Mouse (Mus musculus): ENCODE measurements around the gene Platr17. TPM values are rescaled to one million over a fixed set of nuclear protein-coding genes. Genes with fewer than 3 reads are reported as not detected.
"Not testable (repeated sequence)": the region's sequence is repeated elsewhere in the genome, so short reads cannot be mapped to it uniquely, and the experiment has no call there.

Platr17 gene
- polyA plus RNA-seq, 1 experiment from 2014 or later = 0.41 TPM

GRCm38 (mm10) chr17:33897114-33897794, 7.7 kb upstream of the Platr17 start:
- Histone ChIP-seq H3K4me1 (ENCODE audit: insufficient read depth) (peaks cover 21% of the 10 kb centered on the region), H3K9ac (replicated peaks) (no peak overlapping the region), H3K9me3 (ENCODE audit: low read length) (no peaks in the 10 kb centered on the region), H3K27ac (ENCODE audit: low read depth) (no peak overlapping the region), H3K4me3 (ENCODE audit: low read depth, low read length) (no peak overlapping the region), H3K36me3 (replicated peaks; ENCODE audit: insufficient read depth, low read length) (no peaks in the 10 kb centered on the region), H3K27me3 (ENCODE audit: insufficient read depth, low read length) (no peaks in the 10 kb centered on the region), H3K4me2 (ENCODE audit: low read depth, low read length) (no peak overlapping the region)
- ATAC-seq (peak; percentile 63), DNase-seq (peak; percentile 77)
- TF ChIP-seq EP300 (IDR thresholded peaks at IDR 0.05; ENCODE audit: low read depth) = no peak
- peak; percentile 85 for TF ChIP-seq CTCF (IDR thresholded peaks at IDR 0.05; ENCODE audit: low read depth)
- 23% methylated on average over 6 of the region's 6 CpGs for WGBS (ENCODE audit: insufficient replicate concordance)

- H3K4me2 ChIP-seq (ENCODE audit: low read depth, low read length); ATAC-seq: not testable (repeated sequence)
Observed at GRCm38 (mm10) chr17:33898193-33898592, 6.7 kb upstream of the Platr17 start.

GRCm38 (mm10) chr17:33899642-33900041, 5.3 kb upstream of the Platr17 start:
- H3K27ac ChIP-seq (ENCODE audit: low read depth) = peak overlapping the region; percentile 64
- H3K9me3 ChIP-seq (ENCODE audit: low read length) = no peaks in the 10 kb centered on the region
- peaks cover 29% of the 10 kb centered on the region for H3K4me1 ChIP-seq (ENCODE audit: insufficient read depth)
- H3K36me3 ChIP-seq (replicated peaks; ENCODE audit: insufficient read depth, low read length) = no peaks in the 10 kb centered on the region
- ATAC-seq (peak; percentile 62), DNase-seq (no peak)
- TF ChIP-seq EP300 (IDR thresholded peaks at IDR 0.05; ENCODE audit: low read depth) (peak; percentile 43; the same call in 1 of the 2 replicates), CTCF (IDR thresholded peaks at IDR 0.05; ENCODE audit: low read depth) (no peak)
- H3K4me3 ChIP-seq (ENCODE audit: low read depth, low read length) = no peak overlapping the region
- H3K27me3 ChIP-seq (ENCODE audit: insufficient read depth, low read length) = no peaks in the 10 kb centered on the region
- H3K9ac ChIP-seq (replicated peaks) = no peak overlapping the region
- 32% methylated on average over 4 of the region's 4 CpGs for WGBS (ENCODE audit: insufficient replicate concordance)
- H3K4me2 ChIP-seq (ENCODE audit: low read depth, low read length) = no peak overlapping the region

More at GRCm38 (mm10) chr17:33898193-33898592, 6.7 kb upstream of the Platr17 start:
- H3K9me3 ChIP-seq (ENCODE audit: low read length); H3K36me3 ChIP-seq (replicated peaks; ENCODE audit: insufficient read depth, low read length); DNase-seq; H3K4me3 ChIP-seq (ENCODE audit: low read depth, low read length); H3K27me3 ChIP-seq (ENCODE audit: insufficient read depth, low read length): not testable (repeated sequence)
- H3K27ac ChIP-seq (ENCODE audit: low read depth) = 0 out of 2 replicates have a peak overlapping the region, but pooled peaks have one; percentile 39
- WGBS (ENCODE audit: insufficient replicate concordance) = 78% methylated on average over 4 of the region's 4 CpGs
- H3K9ac ChIP-seq (replicated peaks) = 0 out of 2 replicates have a peak overlapping the region, but pooled peaks have one; percentile 13
- H3K4me1 ChIP-seq (ENCODE audit: insufficient read depth) = peaks cover 24% of the 10 kb centered on the region

- Histone ChIP-seq H3K4me2 (ENCODE audit: low read depth, low read length) (0 out of 2 replicates have a peak overlapping the region, but pooled peaks have one; percentile 10), H3K9ac (replicated peaks) (no peak overlapping the region), H3K27me3 (ENCODE audit: insufficient read depth, low read length) (no peaks in the 10 kb centered on the region), H3K27ac (ENCODE audit: low read depth) (peak overlapping the region; percentile 64), H3K4me3 (ENCODE audit: low read depth, low read length) (no peak overlapping the region), H3K36me3 (replicated peaks; ENCODE audit: insufficient read depth, low read length) (no peaks in the 10 kb centered on the region), H3K9me3 (ENCODE audit: low read length) (no peaks in the 10 kb centered on the region), H3K4me1 (ENCODE audit: insufficient read depth) (peaks cover 29% of the 10 kb centered on the region)
- DNase-seq = no peak
- ATAC-seq = no peak
- 62% methylated on average over 7 of the region's 7 CpGs for WGBS (ENCODE audit: insufficient replicate concordance)
- TF ChIP-seq EP300 (IDR thresholded peaks at IDR 0.05; ENCODE audit: low read depth) (no peak), CTCF (IDR thresholded peaks at IDR 0.05; ENCODE audit: low read depth) (no peak)
Observed at GRCm38 (mm10) chr17:33900281-33900988, 4.5 kb upstream of the Platr17 start.

- WGBS (ENCODE audit: insufficient replicate concordance) = 74% methylated on average over 4 of the region's 4 CpGs
- Histone ChIP-seq H3K4me1 (ENCODE audit: insufficient read depth) (peaks cover 29% of the 10 kb centered on the region), H3K36me3 (replicated peaks; ENCODE audit: insufficient read depth, low read length) (no peaks in the 10 kb centered on the region), H3K4me3 (ENCODE audit: low read depth, low read length) (no peak overlapping the region), H3K27me3 (ENCODE audit: insufficient read depth, low read length) (no peaks in the 10 kb centered on the region), H3K4me2 (ENCODE audit: low read depth, low read length) (no peak overlapping the region), H3K9me3 (ENCODE audit: low read length) (no peaks in the 10 kb centered on the region), H3K27ac (ENCODE audit: low read depth) (no peak overlapping the region), H3K9ac (replicated peaks) (no peak overlapping the region)
- DNase-seq (no peak), ATAC-seq (no peak)
- TF ChIP-seq CTCF (IDR thresholded peaks at IDR 0.05; ENCODE audit: low read depth) = no peak
- TF ChIP-seq EP300 (IDR thresholded peaks at IDR 0.05; ENCODE audit: low read depth) = no peak
Observed at GRCm38 (mm10) chr17:33900989-33901314, 4.0 kb upstream of the Platr17 start.

- DNase-seq = no peak
- no peak overlapping the region for H3K9ac ChIP-seq (replicated peaks)
Observed at GRCm38 (mm10) chr17:33901653-33902052, 3.3 kb upstream of the Platr17 start.

More at GRCm38 (mm10) chr17:33901653-33902052, 3.3 kb upstream of the Platr17 start:
- WGBS (ENCODE audit: insufficient replicate concordance) = 78% methylated on average over 4 of the region's 4 CpGs
- no peaks in the 10 kb centered on the region for H3K36me3 ChIP-seq (replicated peaks; ENCODE audit: insufficient read depth, low read length)
- H3K4me2 ChIP-seq (ENCODE audit: low read depth, low read length) = no peak overlapping the region
- H3K9me3 ChIP-seq (ENCODE audit: low read length) = no peaks in the 10 kb centered on the region
- H3K27me3 ChIP-seq (ENCODE audit: insufficient read depth, low read length) = no peaks in the 10 kb centered on the region
- TF ChIP-seq EP300 (IDR thresholded peaks at IDR 0.05; ENCODE audit: low read depth) (no peak), CTCF (IDR thresholded peaks at IDR 0.05; ENCODE audit: low read depth) (no peak)
- H3K27ac ChIP-seq (ENCODE audit: low read depth) = 0 out of 2 replicates have a peak overlapping the region, but pooled peaks have one; percentile 34
- ATAC-seq = no peak
- H3K4me1 ChIP-seq (ENCODE audit: insufficient read depth) = peaks cover 29% of the 10 kb centered on the region
- no peak overlapping the region for H3K4me3 ChIP-seq (ENCODE audit: low read depth, low read length)
